Mouse (Mus musculus): ENCODE measurements around the gene Cxcl17.

- TF ChIP-seq CTCF (IDR thresholded peaks at IDR 0.05; ENCODE audit: insufficient read depth, low read length) (peak; percentile 19; the same call in 1 of the 2 replicates), POLR2A (IDR thresholded peaks at IDR 0.05; ENCODE audit: borderline replicate concordance, extremely low read depth, low read depth, low read length) (no peak)
These were observed 3.4 kb downstream of the Cxcl17 start for GRCm38 (mm10) chr7:25409114-25409760.
